Mouse (Mus musculus) hindbrain, embryonic 16.5 days (tissue): ENCODE measurements at regions not wholly inside any gene's neighbourhood (a gene's known extent, or its start where the extent isn't known, plus 50 kb on each side); places are given as distances from the start of the nearest gene placed in this dataset.

ENCODE experiments used
- ATAC-seq: fragments of 200-750 bp; cut with Nextera tagmentation; 2 replicates; pipeline ENCODE4 v1.8.0; 2017; ENCODE audit warnings: moderate TSS enrichment, moderate library complexity
- H3K27ac ChIP-seq: fragments of 300-500 bp; sonication (generic); 2 replicates; pipeline ENCODE4 v1.5.1; 2014; ENCODE audit warnings: low read depth, mild to moderate bottlenecking, control low read depth, low read length, moderate library complexity
- H3K27me3 ChIP-seq: fragments of 300-500 bp; sonication (generic); replicated peaks from 2 replicates; pipeline ENCODE4 v1.6.1; 2014; ENCODE audit warnings: low read length; ENCODE audit not compliant: control insufficient read depth, insufficient read depth
- H3K36me3 ChIP-seq: fragments of 300-500 bp; sonication (generic); 2 replicates; pipeline ENCODE4 v1.6.1; 2014; ENCODE audit warnings: mild to moderate bottlenecking, low read length, moderate library complexity, mixed read lengths; ENCODE audit not compliant: control insufficient read depth, insufficient read depth
- H3K4me1 ChIP-seq: fragments of 300-500 bp; sonication (generic); 2 replicates; pipeline ENCODE4 v1.6.1; 2014; ENCODE audit warnings: low read depth, low read length; ENCODE audit not compliant: control insufficient read depth, insufficient read depth
- H3K4me2 ChIP-seq: fragments of 300-500 bp; sonication (generic); 2 replicates; pipeline ENCODE4 v1.6.1; 2014; ENCODE audit warnings: mild to moderate bottlenecking, low read length, control low read depth, moderate library complexity
- H3K4me3 ChIP-seq: fragments of 300-500 bp; sonication (generic); 2 replicates; pipeline ENCODE4 v1.5.1; 2014; ENCODE audit warnings: mild to moderate bottlenecking, low read length, control low read depth, moderate library complexity
- H3K9ac ChIP-seq: fragments of 300-500 bp; sonication (generic); 2 replicates; pipeline ENCODE4 v1.6.1; 2014; ENCODE audit warnings: low read depth, mild to moderate bottlenecking, control low read depth, low read length, moderate library complexity
- H3K9me3 ChIP-seq: fragments of 300-500 bp; sonication (generic); 2 replicates; pipeline ENCODE4 v1.6.1; 2014; ENCODE audit warnings: mild to moderate bottlenecking, low read length, moderate library complexity; ENCODE audit not compliant: control insufficient read depth
- WGBS: fragments of 180-500 bp; shearing (Covaris S2); extraction: QIAGEN DNeasy Blood & Tissue Kit; methylation state at CpG from one replicate; pipeline ENCODE4 v1.1.7; 2014; 5-methylcytosine and 5-hydroxymethylcytosine counted together

DNA sequence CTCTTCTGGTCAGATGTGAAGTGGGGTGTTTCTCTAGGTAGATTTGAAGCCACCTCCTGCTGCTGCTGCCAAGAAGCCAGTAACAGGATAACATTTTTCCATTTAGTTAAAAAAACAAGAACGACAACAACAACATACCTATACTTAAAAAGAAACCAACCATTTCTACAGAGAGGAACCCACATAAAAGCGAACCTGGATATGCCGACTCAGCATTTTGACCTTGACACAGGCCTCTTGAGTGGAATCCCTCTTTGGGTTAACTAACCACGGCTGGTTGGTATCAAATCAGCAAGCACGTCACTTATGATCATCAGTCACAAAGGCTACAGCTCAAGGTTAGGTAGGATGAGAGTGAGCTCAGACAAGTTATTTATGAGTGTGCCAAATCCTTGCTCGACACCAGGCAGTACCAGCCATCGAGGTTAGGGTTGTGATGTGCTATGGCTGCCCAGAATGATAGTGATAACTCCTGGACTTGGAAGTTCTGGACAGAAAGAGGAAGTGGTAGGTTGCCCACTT lies 269.7 kb downstream of the Cbln1 start:
- H3K4me1 ChIP-seq, result peaks cover 9% of the 10 kb centered on the region
- no peaks in the 10 kb centered on the region for H3K9me3 ChIP-seq
- WGBS, result 86% methylated on average over 7 of the region's 7 CpGs
- no peaks in the 10 kb centered on the region for H3K27me3 ChIP-seq
- no peak for ATAC-seq
- H3K36me3 ChIP-seq, result no peaks in the 10 kb centered on the region
- H3K27ac ChIP-seq, result no peak overlapping the region
- H3K9ac ChIP-seq, result no peak overlapping the region
- H3K4me2 ChIP-seq, result no peak overlapping the region
- no peak overlapping the region for H3K4me3 ChIP-seq

DNA sequence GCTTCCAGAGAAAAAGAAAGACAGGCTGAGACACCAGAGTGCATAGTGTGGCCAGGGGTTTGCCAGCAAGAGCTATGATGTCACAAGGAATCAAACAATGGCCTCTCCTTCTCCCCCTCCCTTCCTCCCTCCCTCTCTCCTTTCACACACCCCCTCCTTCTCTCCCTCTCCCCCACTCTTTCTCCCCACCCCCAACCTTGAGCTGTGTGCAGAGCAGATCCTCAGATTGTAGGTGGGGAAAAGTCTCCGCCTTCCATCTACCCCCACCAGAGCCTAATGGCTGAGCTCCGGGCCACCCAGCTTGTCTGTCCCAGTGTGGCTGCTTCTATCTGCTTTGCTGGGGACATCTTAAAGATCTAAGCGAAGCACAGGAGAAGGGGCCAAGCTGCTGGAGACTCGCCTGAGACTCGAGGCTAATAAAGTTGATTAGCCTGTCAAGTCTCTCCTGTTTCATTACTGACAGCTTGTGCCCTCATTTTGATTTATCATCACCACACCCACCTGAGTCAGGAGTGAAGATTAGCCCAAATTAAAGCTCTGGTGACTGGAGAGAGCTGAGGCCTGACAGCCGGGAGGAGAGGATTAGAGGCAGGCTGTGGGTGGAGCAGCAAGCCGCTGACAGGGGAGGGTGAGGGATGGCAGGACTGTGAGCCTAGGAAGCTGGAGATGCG lies 272.8 kb downstream of the Cbln1 start:
- Histone ChIP-seq H3K27me3 (no peaks in the 10 kb centered on the region), H3K36me3 (no peaks in the 10 kb centered on the region), H3K4me2 (peak overlapping the region; percentile 27; the same call in 1 of the 2 replicates), H3K27ac (no peak overlapping the region), H3K4me3 (no peak overlapping the region), H3K4me1 (peaks cover 9% of the 10 kb centered on the region), H3K9ac (no peak overlapping the region; the same call in 1 of the 2 replicates), H3K9me3 (no peaks in the 10 kb centered on the region)
- 6% methylated on average over 8 of the region's 8 CpGs for WGBS
- peak; percentile 82 for ATAC-seq

DNA sequence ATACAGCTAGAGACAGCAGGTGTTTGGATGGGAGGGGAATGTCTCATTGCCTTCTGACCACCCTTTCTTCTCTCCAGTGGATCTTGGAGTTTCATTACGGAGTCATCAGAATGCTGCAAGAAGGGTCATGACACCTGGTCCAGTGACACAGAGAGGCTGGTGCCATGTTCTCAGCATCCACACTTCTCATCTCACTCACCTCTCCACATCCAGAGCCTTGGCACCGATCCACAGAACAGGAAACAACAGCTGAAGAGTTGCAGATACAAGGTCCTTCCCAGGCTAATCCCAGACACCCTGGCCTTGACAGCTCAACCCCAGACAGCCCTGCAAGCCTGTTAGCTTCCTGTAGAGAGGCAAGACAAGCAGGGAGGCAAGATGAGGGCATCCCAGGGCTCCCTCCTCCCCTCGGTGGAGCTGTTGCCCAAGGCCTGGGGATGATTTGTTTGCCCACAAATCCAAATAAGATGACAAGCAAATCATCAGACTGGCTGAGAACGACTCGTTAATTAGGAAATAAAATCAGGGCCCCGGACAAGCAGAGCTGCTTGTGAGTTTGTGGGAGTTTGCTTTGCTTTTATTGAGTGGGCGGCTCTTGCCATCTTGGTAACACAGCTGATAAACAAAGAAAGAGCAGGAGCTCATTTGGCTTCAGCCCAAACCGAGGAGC lies 274.4 kb downstream of the Cbln1 start:
- Histone ChIP-seq H3K36me3 (no peaks in the 10 kb centered on the region), H3K27me3 (no peaks in the 10 kb centered on the region), H3K4me3 (no peak overlapping the region), H3K4me2 (no peak overlapping the region), H3K9me3 (no peaks in the 10 kb centered on the region), H3K9ac (no peak overlapping the region), H3K27ac (no peak overlapping the region), H3K4me1 (peaks cover 9% of the 10 kb centered on the region)
- 47% methylated on average over 8 of the region's 8 CpGs for WGBS
- no peak for ATAC-seq

DNA sequence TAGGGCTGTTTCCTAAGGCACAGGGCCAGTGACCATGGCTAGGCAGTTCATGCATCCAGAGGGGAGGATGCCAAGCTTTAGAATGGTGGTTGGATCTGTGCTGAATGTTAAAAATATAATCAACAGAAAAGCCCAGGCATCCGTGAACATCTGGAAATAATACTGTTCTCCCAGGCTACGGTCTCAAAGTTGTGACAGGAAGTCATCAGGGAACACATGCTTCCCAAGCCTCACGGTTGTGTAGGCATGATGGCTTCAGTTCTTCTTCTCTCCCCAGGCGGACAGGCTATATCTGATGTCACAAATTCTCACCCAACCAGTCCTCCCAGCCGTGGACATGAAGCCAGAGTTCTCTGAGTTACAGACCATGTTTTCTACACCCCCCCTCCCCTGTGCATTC lies 275.4 kb downstream of the Cbln1 start:
- H3K4me1 ChIP-seq, result peaks cover 9% of the 10 kb centered on the region
- no peaks in the 10 kb centered on the region for H3K36me3 ChIP-seq
- H3K9me3 ChIP-seq, result no peaks in the 10 kb centered on the region
- no peak overlapping the region for H3K27ac ChIP-seq
- no peak overlapping the region for H3K4me3 ChIP-seq
- 82% methylated on average over 5 of the region's 5 CpGs for WGBS
- no peak overlapping the region for H3K4me2 ChIP-seq
- H3K27me3 ChIP-seq, result no peaks in the 10 kb centered on the region
- no peak for ATAC-seq
- no peak overlapping the region for H3K9ac ChIP-seq

DNA sequence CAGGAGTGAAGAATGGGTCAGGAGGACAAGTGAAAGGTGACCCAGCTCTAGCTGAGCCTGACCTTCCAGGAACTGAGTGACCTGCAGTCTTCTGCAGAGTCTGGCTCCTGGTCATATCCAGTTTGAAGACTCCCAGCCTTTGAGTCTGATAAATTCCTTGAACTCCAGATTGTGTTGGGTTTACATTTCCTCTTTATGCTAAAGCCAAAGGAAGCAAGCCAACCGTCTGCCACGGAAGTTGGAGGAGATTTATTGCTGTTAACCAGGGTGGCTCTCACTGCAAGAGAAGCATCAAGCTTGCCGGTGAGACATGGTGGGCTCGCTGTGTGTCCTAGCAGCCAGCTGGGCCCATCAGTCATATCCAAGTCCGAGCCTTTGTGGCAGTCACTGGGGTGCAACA lies 276.4 kb downstream of the Cbln1 start:
- H3K27ac ChIP-seq, result no peak overlapping the region
- no peaks in the 10 kb centered on the region for H3K27me3 ChIP-seq
- no peak overlapping the region for H3K4me2 ChIP-seq
- no peak for ATAC-seq
- H3K4me1 ChIP-seq, result peaks cover 9% of the 10 kb centered on the region
- no peaks in the 10 kb centered on the region for H3K9me3 ChIP-seq
- no peak overlapping the region for H3K4me3 ChIP-seq
- 76% methylated on average over 5 of the region's 5 CpGs for WGBS
- no peak overlapping the region for H3K9ac ChIP-seq
- no peaks in the 10 kb centered on the region for H3K36me3 ChIP-seq

DNA sequence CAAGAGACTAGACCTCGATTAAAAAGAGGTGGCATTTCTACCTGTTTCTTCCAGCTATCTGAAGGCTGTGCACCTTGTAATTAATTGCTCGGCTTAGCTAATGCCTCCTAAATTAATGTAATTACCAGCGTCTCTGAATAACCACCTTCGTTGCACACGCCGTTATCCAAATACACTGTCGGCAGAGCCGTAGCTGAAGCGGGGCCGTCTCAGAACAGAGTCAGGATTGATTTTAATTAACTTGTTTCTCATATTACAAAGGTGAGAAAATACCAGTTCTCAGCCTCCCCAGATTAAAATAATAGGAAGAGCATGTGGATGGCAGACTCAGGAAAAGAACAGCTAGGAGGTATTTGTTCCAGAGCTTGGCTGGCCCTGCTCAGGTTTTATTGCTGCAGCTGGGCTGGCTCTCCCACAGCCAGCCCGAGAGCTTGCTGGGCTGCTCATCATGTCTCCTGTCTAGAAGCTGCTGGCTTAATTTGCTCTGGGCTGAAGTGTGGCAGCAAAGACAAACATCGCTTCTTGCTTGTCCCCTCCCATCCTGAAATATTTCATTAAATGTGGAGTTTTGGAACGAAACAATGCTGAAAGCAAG lies 282.5 kb downstream of the Cbln1 start:
- no peak for ATAC-seq

DNA sequence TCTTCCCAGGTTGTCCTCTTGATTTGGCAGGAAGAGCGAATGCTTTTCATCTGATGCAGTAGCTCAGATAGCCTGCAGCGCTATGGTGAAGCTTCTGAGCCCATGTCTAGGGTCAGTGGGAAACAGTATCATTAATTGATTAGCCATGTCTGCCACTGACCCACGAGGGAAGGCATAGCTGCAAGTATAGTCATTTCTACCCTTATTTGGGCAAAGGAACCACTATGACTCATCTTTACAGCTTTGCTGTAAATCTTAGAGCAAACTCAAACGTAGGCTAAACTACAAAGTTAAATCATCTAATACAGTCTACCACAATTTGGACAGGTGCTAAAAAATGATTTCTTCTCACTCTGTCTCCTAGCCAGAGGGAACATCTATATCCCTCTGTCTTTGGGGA lies 289.5 kb downstream of the Cbln1 start:
- no peak overlapping the region for H3K9ac ChIP-seq
- H3K36me3 ChIP-seq, result no peaks in the 10 kb centered on the region
- H3K9me3 ChIP-seq, result no peaks in the 10 kb centered on the region
- H3K27ac ChIP-seq, result no peak overlapping the region
- H3K4me2 ChIP-seq, result no peak overlapping the region
- ATAC-seq, result no peak
- no peaks in the 10 kb centered on the region for H3K4me1 ChIP-seq
- 73% methylated on average over 4 of the region's 4 CpGs for WGBS
- H3K27me3 ChIP-seq, result no peaks in the 10 kb centered on the region
- no peak overlapping the region for H3K4me3 ChIP-seq

More for the DNA sequence above, 282.5 kb downstream of the Cbln1 start:
- 71% methylated on average over 13 of the region's 13 CpGs for WGBS
- Histone ChIP-seq H3K4me1 (no peaks in the 10 kb centered on the region), H3K4me3 (no peak overlapping the region), H3K36me3 (no peaks in the 10 kb centered on the region), H3K27ac (no peak overlapping the region), H3K4me2 (no peak overlapping the region), H3K9me3 (no peaks in the 10 kb centered on the region), H3K9ac (no peak overlapping the region), H3K27me3 (no peaks in the 10 kb centered on the region)

DNA sequence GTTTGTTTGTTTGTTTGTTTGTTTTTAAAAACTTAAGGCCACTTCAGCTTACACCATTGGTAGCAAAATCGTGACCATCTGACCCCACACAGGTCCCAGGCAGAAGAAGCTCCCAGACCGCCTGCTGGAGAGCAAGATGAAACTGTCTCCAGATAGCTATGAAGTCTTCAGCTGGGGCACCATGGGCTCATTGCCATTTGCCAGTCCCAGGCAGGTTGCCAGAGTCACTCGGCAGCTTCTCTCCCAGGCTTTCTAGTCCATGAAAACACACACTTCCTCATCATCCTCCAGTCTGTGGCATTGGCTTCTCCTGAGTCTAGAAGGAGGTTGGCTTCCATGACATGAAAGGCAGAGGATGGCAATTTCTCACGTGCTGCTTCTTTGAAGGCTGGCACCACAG lies 293.5 kb upstream of the N4bp1 start:
- H3K27ac ChIP-seq, result no peak overlapping the region
- H3K4me2 ChIP-seq, result no peak overlapping the region
- ATAC-seq, result no peak
- H3K27me3 ChIP-seq, result no peaks in the 10 kb centered on the region
- 65% methylated on average over 4 of the region's 4 CpGs for WGBS
- H3K36me3 ChIP-seq, result no peaks in the 10 kb centered on the region
- H3K9me3 ChIP-seq, result no peaks in the 10 kb centered on the region
- no peaks in the 10 kb centered on the region for H3K4me1 ChIP-seq
- H3K4me3 ChIP-seq, result no peak overlapping the region
- H3K9ac ChIP-seq, result no peak overlapping the region

DNA sequence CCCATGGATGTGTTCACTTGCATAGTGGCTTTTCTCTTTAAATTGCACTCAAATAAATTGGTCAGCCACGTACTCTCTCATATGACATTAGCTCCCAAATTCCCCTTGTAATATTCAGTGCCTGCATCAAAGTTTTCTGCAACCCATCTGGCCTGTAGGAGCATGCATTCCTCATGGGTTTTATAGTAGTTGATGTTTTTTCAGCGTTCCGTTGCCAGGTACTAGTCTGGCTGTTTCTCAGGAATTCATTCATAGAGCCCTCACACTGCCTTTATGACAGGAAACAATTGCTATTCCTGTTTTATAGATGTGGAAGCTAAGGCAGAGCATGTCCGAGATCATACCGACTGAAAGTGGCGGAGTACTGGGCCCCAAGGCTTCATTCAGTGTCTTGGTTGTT lies 292.6 kb upstream of the N4bp1 start:
- H3K27ac ChIP-seq, result no peak overlapping the region
- H3K27me3 ChIP-seq, result no peaks in the 10 kb centered on the region
- no peak overlapping the region for H3K4me2 ChIP-seq
- H3K4me1 ChIP-seq, result no peaks in the 10 kb centered on the region
- ATAC-seq, result no peak
- no peak overlapping the region for H3K9ac ChIP-seq
- H3K4me3 ChIP-seq, result no peak overlapping the region
- H3K36me3 ChIP-seq, result no peaks in the 10 kb centered on the region
- no peaks in the 10 kb centered on the region for H3K9me3 ChIP-seq
- 85% methylated on average over 6 of the region's 6 CpGs for WGBS
